Mouse (Mus musculus) heart, postnatal 0 days (tissue): ENCODE data around the gene Tmed1.

Experiments used
- CTCF ChIP-seq: IDR thresholded peaks from 2 replicates; pipeline ENCODE4 v1.5.1; 2016; ENCODE audit warnings: antibody characterized with exemption, control low read depth, low read depth
- EP300 ChIP-seq: IDR thresholded peaks from 2 replicates; pipeline ENCODE4 v1.6.1; 2016; ENCODE audit warnings: antibody characterized with exemption, low read depth

GRCm38 (mm10) chr9:21458821-21459220, 51.2 kb downstream of the Tmed1 start:
- no peak for TF ChIP-seq EP300
- TF ChIP-seq CTCF: no peak
